Mouse (Mus musculus) cerebellum, adult 11-12 months (tissue): ENCODE results near the gene Bsn.
A peak's percentile ranks its signal among the peaks of the same experiment; 100 is the strongest.

ENCODE experiments used
- DNase-seq: peaks from one replicate; pipeline ENCODE4 v3.0.0; 2022

The Bsn gene

GRCm38 (mm10) chr9:108085261-108085660 is 104.9 kb downstream of the Bsn start:
- no peak for DNase-seq

DNA sequence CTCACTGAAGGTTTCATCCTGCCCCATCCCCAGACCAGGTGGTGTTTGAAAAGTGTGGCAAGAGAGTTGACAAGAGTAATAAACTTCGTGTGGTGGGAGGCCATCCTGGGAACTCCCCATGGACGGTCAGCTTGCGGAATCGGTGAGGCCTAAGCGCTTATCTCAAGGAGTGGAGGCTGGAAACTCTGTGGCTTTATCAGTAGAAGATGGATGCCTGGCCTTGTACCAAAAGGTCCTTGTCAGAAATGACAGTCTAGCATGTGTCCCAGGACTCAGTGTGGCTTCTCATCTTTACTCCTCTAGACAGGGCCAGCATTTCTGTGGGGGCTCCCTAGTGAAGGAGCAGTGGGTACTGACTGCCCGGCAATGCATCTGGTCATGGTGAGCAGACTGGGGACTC is 106.6 kb downstream of the Bsn start:
- DNase-seq = no peak

DNA sequence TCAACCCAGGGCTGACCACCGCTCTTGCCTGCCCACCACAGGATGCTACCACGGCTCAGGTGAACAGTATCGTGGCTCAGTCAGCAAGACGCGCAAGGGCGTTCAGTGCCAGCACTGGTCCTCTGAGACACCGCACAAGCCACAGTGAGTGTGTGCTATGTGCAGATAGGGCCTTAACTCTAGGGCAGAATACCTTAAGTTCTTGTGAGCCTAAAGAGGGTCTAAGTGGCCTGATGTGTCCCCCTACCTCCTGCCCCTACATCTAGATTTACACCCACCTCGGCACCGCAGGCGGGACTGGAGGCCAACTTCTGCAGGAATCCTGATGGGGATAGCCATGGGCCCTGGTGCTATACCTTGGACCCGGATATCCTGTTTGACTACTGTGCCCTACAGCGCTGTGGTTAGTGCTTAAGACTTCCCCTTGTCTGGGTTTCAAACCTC is 107.2 kb downstream of the Bsn start, which contains the start of gene Rnf123:
Gene Rnf123, minus strand, starts transcription at position 359 of the 444 bp plus-strand sequence.
- DNase-seq = no peak

DNA sequence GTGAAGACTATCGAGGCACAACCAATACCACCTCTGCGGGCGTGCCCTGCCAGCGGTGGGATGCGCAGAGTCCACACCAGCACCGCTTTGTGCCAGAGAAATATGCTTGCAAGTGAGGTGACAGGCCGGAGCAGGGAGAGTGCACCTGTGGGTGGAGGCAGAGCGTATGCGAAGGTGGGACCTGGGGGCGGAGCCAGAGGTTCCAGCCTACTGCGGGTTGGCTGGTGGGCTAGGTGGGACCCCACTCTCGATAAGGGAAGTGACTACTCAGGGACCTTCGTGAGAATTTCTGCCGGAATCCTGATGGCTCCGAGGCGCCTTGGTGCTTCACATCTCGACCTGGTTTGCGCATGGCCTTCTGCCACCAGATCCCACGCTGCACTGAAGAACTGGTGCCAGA is 107.6 kb downstream of the Bsn start:
- DNase-seq = peak; percentile 66

DNA sequence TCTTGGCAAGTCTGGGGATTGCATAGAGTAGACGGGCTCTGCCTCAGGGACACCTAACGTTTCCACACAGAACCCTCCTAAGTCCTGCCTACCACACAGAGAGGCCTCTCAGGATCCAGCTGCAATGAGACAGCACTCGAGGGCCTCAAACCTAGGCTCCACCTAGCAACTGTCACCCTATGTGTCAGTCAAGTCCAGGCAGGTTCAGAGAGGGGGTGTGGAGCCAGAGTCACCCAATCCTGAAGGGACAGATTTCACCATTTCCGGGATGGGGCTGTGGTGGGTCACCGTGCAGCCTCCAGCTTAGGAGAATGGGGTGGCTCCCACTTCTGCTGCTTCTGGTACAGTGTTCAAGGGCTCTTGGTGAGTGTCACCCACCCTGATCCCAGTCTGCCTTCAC is 110.0 kb downstream of the Bsn start, which contains the start of gene Mst1:
Gene Mst1, plus strand, starts transcription at position 269 of the 400 bp plus-strand sequence.
- no peak for DNase-seq

DNA sequence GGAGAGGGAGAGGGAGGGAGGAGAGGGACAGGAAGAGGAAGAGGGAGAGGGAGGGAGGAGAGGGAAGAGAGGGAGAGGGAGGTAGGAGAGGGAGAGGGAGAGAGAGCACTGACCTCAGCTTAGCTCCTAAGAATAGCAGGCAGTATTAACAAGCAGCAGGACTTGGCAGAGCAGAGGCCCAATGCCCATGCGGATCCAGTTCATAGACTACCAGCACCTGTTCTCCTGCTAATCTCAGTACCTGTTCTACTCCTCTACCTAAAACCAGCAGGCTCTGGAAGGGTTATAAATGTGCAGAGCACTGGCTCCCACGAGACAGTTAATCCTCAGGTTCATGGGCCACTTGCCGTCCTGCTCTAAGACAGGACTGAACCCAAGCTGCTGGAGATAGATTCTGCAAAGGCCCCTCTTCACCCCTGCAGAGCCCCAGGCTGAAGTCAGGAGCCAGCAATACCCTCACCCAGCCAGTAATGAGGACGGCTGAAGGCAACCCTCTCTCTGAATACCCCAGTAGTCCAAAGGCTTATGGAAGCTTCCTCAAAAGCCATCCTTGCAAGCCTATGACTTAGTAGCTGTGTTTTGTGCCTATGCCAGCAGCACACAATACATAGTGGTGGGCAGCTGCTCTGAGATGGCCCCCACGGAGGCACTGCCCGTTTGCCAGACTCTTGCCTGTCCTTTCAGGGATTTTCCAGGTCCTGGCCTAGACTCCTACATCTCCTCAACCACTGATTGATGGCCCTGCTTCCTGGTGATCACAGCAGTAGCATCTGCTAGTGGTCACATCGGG is 116.8 kb downstream of the Bsn start:
- peak; percentile 96 for DNase-seq

GRCm38 (mm10) chr9:108072481-108072924 is 117.7 kb downstream of the Bsn start:
- DNase-seq = peak; percentile 77

- DNase-seq = no peak
Measured at GRCm38 (mm10) chr9:108071801-108072200, 118.4 kb downstream of the Bsn start.

DNA sequence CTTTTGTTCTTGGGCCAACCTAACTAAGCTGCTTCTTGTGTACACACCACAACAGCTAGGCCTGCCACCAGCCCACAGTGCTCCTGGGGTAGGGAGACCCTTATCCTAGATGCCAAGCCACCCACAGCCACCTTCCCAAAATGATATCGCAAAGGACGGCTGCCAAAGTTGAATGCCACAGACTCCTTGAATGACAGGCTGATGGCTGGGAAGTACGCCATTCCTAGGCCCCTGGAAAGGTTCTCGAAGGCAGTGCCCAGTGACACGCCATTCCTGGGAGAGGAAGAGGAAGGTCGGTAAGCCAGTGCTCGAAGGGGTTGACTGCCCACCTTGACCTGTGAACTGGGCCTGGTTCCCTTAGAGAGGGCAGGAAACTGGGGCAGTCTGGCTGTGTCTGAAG is 120.7 kb downstream of the Bsn start:
- DNase-seq = peak; percentile 60

- DNase-seq = peak; percentile 61
Measured at GRCm38 (mm10) chr9:108069007-108069406, 121.2 kb downstream of the Bsn start.

DNA sequence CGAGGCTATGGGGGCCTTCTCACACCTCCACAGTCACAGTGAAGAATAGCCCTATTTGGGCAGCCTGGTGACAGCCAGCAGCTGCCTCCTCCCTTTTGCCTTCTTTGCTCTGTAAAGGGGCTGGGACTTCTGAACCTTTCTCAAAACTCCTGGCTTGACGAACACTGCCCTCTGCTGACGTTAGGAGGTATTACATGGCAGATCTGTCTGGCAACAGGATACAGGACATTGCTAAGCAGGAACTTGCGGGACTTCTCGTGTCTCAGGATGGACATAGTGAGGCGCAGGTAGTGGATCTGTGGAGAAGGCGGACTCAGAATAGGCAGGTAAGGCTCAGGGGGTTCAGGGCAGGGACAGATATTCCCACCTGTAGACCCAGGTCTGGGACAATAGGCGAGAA is 122.3 kb downstream of the Bsn start:
- DNase-seq = peak; percentile 88

DNA sequence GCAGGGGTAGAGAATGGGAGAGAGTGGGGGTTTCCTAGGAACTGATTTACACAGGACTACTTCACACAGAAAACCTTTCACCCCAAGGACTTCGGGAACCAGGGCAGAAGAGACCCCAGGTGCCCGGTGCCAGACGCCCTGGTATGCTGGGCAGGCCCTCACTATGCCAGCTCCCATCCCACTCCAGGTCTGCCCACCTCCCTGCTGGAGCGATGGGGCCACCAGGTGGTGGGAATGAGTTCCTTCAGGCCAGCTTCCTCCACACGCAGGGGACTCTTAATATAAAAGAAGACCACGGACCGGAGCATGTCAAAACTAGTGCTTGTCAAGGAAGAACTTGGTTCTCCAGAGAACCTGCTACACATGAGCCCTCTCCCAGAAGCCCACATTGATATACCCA is 123.0 kb downstream of the Bsn start:
- peak; percentile 64 for DNase-seq

DNA sequence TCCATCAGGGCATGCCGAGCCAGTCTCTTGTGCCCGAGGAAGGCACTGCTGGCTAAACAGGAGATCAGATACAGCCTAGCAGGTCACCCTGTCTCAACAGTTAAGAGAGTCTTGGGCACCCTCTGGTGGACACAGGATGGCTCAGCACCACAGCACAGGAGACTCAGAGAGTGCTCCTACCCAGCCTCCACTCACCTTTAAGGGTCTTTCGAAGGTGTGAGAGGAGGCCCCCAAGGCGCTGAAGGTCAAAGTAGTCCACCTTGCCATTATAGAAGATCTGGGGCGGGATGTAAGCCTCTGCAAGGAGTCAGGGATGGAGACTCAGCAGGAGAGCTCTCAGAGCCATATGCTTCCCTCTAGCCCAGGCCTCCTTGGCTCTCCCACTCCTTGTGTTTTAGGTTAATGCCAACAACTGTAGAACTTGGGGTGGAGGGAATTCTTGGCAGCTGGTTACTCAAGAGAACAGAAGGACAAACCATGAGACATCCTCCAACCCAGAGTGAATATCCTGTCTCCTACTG is 124.6 kb downstream of the Bsn start:
- peak; percentile 88 for DNase-seq

GRCm38 (mm10) chr9:108063361-108063760 is 126.8 kb downstream of the Bsn start:
- peak; percentile 49 for DNase-seq

DNA sequence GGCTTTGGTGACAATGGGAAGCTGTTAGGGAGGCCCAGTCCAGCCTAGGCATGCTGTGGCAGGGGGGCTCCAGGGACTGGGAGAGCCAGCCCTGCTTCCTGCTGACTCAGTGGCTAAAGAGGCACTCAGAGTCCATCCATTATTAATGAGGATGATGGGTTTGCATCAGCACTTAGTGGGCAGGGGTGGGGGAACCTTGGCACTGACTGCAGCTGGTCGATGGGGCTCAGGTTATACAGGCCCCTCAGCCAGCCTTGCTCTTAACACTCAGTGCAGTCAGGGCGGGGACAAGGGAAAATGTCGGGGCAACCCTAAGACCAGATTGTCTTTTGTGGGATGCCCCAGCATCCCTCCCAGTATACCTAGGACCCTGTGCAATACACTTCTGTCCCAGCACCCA is 128.0 kb downstream of the Bsn start:
- DNase-seq = peak; percentile 38

GRCm38 (mm10) chr9:108058291-108058690 is 131.9 kb downstream of the Bsn start:
- DNase-seq = peak; percentile 32

- peak; percentile 14 for DNase-seq
Measured at GRCm38 (mm10) chr9:108057262-108057562, 133.0 kb downstream of the Bsn start.

GRCm38 (mm10) chr9:108056361-108057261 is 133.6 kb downstream of the Bsn start:
- peak; percentile 34 for DNase-seq

- DNase-seq = peak; percentile 18
Measured at GRCm38 (mm10) chr9:108055661-108056237, 134.4 kb downstream of the Bsn start.

- DNase-seq = no peak
Measured at GRCm38 (mm10) chr9:108055061-108055460, 135.1 kb downstream of the Bsn start.

DNA sequence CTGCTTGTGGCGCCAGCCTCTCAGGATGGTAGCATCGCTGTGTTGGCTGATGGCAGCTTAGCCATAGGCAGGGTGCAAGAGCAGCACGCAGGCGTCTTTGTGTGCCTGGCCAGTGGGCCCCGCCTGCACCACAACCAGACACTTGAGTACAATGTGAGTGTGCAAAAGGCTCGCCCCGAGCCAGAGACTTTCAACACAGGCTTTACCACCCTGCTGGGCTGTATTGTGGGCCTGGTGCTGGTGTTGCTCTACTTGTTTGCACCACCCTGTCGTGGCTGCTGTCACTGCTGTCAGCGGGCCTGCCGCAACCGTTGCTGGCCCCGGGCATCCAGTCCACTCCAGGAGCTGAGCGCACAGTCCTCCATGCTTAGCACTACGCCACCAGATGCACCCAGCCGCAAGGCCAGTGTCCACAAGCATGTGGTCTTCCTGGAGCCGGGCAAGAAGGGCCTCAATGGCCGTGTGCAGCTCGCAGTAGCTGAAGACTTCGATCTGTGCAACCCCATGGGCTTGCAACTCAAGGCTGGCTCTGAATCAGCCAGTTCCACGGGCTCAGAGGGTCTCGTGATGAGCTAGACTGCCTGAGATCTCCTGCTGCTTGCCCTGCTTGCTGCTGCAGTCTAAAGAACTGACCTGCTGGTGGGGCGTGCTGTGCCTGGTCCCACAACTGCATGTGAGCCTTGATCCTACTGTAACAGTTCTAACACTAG is 135.7 kb downstream of the Bsn start:
- DNase-seq = peak; percentile 36

DNA sequence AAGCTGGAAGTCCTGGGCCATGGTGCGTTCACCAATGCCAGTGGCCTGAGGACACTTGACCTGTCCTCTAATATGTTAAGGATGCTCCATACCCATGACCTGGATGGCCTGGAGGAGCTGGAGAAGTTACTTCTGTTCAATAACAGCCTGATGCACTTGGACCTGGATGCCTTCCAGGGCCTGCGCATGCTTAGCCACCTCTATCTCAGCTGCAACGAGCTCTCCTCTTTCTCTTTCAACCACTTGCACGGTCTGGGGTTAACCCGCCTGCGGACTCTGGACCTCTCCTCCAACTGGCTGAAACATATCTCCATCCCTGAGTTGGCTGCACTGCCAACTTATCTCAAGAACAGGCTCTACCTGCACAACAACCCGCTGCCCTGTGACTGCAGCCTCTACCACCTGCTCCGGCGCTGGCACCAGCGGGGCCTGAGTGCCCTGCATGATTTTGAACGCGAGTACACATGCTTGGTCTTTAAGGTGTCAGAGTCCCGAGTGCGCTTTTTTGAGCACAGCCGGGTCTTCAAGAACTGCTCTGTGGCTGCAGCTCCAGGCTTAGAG is 136.4 kb downstream of the Bsn start:
- peak; percentile 50 for DNase-seq
